Comparison of ENCODE assay signal across 8 mouse cellular contexts in the genomic region with DNA sequence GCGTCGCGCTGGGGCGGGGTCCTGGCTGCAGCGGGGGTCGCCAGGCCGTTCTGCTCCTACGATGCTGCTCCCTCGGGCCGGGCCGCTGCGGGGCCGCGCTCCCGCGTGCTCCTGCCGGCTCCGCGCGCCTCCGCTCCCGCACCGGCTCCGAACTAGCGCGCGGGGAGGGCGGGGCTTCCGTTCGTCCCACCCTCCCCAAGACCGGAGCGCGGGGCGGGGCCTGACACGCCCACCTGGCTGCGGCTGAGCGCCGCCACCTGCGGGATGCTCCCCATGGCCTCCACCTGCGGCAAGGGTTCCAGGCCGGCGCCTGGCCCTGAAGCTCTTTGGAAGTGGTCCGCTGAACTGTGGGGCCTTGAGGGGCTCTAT. TPM values are rescaled to one million over a fixed set of nuclear protein-coding genes. Genes with fewer than 3 reads are reported as not detected.
A peak's percentile ranks its signal among the peaks of the same experiment; 100 is the strongest.
DNase-seq lines count a peak whose midpoint lies in the region; ATAC-seq lines count a peak whose summit lies in the region.

A gene (minus strand): TSS at position 157 of the 369 bp plus-strand sequence.

- peak within 1 kb of the TSS; percentile 92 for H3K27ac ChIP-seq in hindbrain, embryonic 14.5 days

- no peaks in the 10 kb centered on the region for H3K27me3 ChIP-seq in hindbrain, embryonic 14.5 days (ENCODE audit: control insufficient read depth, insufficient read depth, low read length)

- ATAC-seq in hindbrain, embryonic 14.5 days (ENCODE audit: low FRiP score), result peak; percentile 82

- peak within 1 kb of the TSS; percentile 90 for H3K4me3 ChIP-seq in hindbrain, embryonic 14.5 days (replicated peaks; ENCODE audit: low read length)

- peak within 1 kb of the TSS; percentile 97 for H3K9ac ChIP-seq in hindbrain, embryonic 14.5 days

- peaks cover 32% of the 10 kb centered on the region for H3K4me1 ChIP-seq in hindbrain, embryonic 14.5 days (replicated peaks; ENCODE audit: control insufficient read depth, insufficient read depth, low read length)

- peak within 1 kb of the TSS; percentile 96 for H3K4me2 ChIP-seq in hindbrain, embryonic 14.5 days (replicated peaks)

- no peaks in the 10 kb centered on the region for H3K36me3 ChIP-seq in hindbrain, embryonic 14.5 days (replicated peaks; ENCODE audit: control insufficient read depth, insufficient read depth)

- WGBS in hindbrain, embryonic 14.5 days, result 2% methylated on average over 30 of the region's 43 CpGs

- no peaks in the 10 kb centered on the region for H3K9me3 ChIP-seq in hindbrain, embryonic 14.5 days (ENCODE audit: control insufficient read depth, low read length)

- peak; percentile 54 for DNase-seq in WW6 (ENCODE audit: low read depth, low spot score)
- peak; percentile 91 to 94 for DNase-seq in cerebellum, postnatal 10 days
- peak; percentile 85 to 86 for DNase-seq in frontal cortex, postnatal 36 days (ENCODE audit: low spot score in 2 of 2)
- peak; percentile 85 for DNase-seq in hindbrain, embryonic 14.5 days (ENCODE audit: low spot score)
- peak; percentile 84 to 85 for DNase-seq in layer of hippocampus, postnatal 36 days
- peak; percentile 52 for DNase-seq in lung, postnatal 10 days
- peak; percentile 89 for DNase-seq in right cerebral cortex, postnatal 10 days (ENCODE audit: low spot score in 2 of 2)
- DNase-seq in urinary bladder, postnatal 25 days (ENCODE audit: low spot score), result peak; percentile 60

RNA-seq across cellular contexts. Expression of the gene that starts here (rescaled TPM):
- polyA plus RNA-seq in hindbrain, embryonic 14.5 days (2014; fragmentation: Nextera tagmentation; extraction: Ambion mirVana), result 23.3 and 28.0 TPM in 2 replicates
- 10 to 100 TPM; 85.8 to 99.2 TPM for total RNA-seq in layer of hippocampus, postnatal 36 days (2021)

Comparison
In these comparisons a context has a peak if more than half of its experiments do, and no peak if none do; other contexts are left out.
1. Peak in every context shown above with its lines: DNase-seq, ATAC-seq, H3K4me3 ChIP-seq and H3K27ac ChIP-seq.